Mouse (Mus musculus) central nervous system, embryonic 14 days (tissue): ENCODE results near the gene Serpinb11. TPM values are rescaled to one million over a fixed set of nuclear protein-coding genes. Genes with fewer than 3 reads are reported as not detected.

Experiments used
- polyA plus RNA-seq: library from polyadenylated mRNA; depleted of rRNA; stranded (reverse); fragments of >200 nt; gene quantifications from 2 replicates; pipeline ENCODE4 v1.2.3, GENCODE M21; 2012; rRNA removed

The Serpinb11 gene
- 0.08 TPM in 1 of 2 replicates, not detected in the other for polyA plus RNA-seq

GRCm38 (mm10) chr1:107360898-107361297 is at the start of gene Serpinb11:
Gene Serpinb11, plus strand, starts transcription at chr1:107361198.

GRCm38 (mm10) chr1:107399355-107399754 is 38.4 kb downstream of the Serpinb11 start, which contains the start of gene Serpinb7:
Gene Serpinb7, plus strand, starts transcription at chr1:107399655.

Other genes starting within 250 kb of the Serpinb11 start
- gene Serpinb3b, start 82.8 kb upstream of the Serpinb11 start, polyA plus RNA-seq = 0.06 TPM in 1 of 2 replicates, not detected in the other
- 0.21 TPM in 1 of 2 replicates, not detected in the other for gene Serpinb3c, start 82.8 kb upstream of the Serpinb11 start, polyA plus RNA-seq
- gene Serpinb7, start 38.5 kb downstream of the Serpinb11 start, polyA plus RNA-seq = 0.04 and 0.26 TPM in 2 replicates
- gene Serpinb2, start 150.2 kb downstream of the Serpinb11 start, polyA plus RNA-seq = 0.26 and 0.28 TPM in 2 replicates
- 0.28 and 0.68 TPM in 2 replicates for gene Serpinb8, start 228.8 kb downstream of the Serpinb11 start, polyA plus RNA-seq